Mouse (Mus musculus) intestine, embryonic 14.5 days (tissue): Measurements from ENCODE around the gene Arhgap6. TPM values are rescaled to one million over a fixed set of nuclear protein-coding genes. Genes with fewer than 3 reads are reported as not detected.

Source experiments
- ATAC-seq: fragments of 200-750 bp; cut with Nextera tagmentation; replicated peaks from 2 replicates; pipeline ENCODE4 v1.8.0; 2017; ENCODE audit warnings: low read depth, moderate number of reproducible peaks, moderate TSS enrichment, moderate library complexity; ENCODE audit not compliant: low FRiP score, low TSS enrichment
- DNase-seq: peaks from one replicate; pipeline ENCODE4 v3.0.0-alpha.2; 2018; ENCODE audit warnings: low spot score
- H3K27ac ChIP-seq: fragments of 300-500 bp; sonication (generic); 2 replicates; pipeline ENCODE4 v1.5.1; 2014; ENCODE audit warnings: low read depth, mild to moderate bottlenecking, control low read depth
- H3K27me3 ChIP-seq: fragments of 300-500 bp; sonication (generic); replicated peaks from 2 replicates; pipeline ENCODE4 v1.6.1; 2014; ENCODE audit warnings: low read length, control low read depth; ENCODE audit not compliant: control insufficient read depth, insufficient read depth
- H3K36me3 ChIP-seq: fragments of 300-500 bp; sonication (generic); 2 replicates; pipeline ENCODE4 v1.6.1; 2014; ENCODE audit warnings: low read length, control low read depth; ENCODE audit not compliant: control insufficient read depth, insufficient read depth
- H3K4me1 ChIP-seq: fragments of 300-500 bp; sonication (generic); replicated peaks from 2 replicates; pipeline ENCODE4 v1.6.1; 2014; ENCODE audit warnings: low read length, control low read depth, mixed read lengths; ENCODE audit not compliant: control insufficient read depth, insufficient read depth
- H3K4me2 ChIP-seq: fragments of 300-500 bp; sonication (generic); 2 replicates; pipeline ENCODE4 v1.6.1; 2014; ENCODE audit warnings: low read length
- H3K4me3 ChIP-seq: fragments of 300-500 bp; sonication (generic); 2 replicates; pipeline ENCODE4 v1.5.1; 2014; ENCODE audit warnings: low read depth, low read length, control low read depth, mixed read lengths
- H3K9ac ChIP-seq: fragments of 300-500 bp; sonication (generic); 2 replicates; pipeline ENCODE4 v1.6.1; 2014; ENCODE audit warnings: mild to moderate bottlenecking, low read length
- H3K9me3 ChIP-seq: fragments of 300-500 bp; sonication (generic); 2 replicates; pipeline ENCODE4 v1.6.1; 2016; ENCODE audit warnings: low read length, control low read depth; ENCODE audit not compliant: control insufficient read depth
- WGBS: fragments of 180-500 bp; shearing (Covaris S2); extraction: QIAGEN DNeasy Blood & Tissue Kit; methylation state at CpG from one replicate; pipeline ENCODE4 v1.1.7; 2014; 5-methylcytosine and 5-hydroxymethylcytosine counted together
- polyA plus RNA-seq: library from polyadenylated mRNA; unstranded; fragments of >200 nt; fragmentation: Nextera tagmentation; extraction: Ambion mirVana; gene quantifications from 2 replicates; pipeline ENCODE4 v1.2.1, GENCODE M21; 2014

The Arhgap6 gene
- polyA plus RNA-seq, 1 experiment from 2014 or later = 8.1 TPM

DNA sequence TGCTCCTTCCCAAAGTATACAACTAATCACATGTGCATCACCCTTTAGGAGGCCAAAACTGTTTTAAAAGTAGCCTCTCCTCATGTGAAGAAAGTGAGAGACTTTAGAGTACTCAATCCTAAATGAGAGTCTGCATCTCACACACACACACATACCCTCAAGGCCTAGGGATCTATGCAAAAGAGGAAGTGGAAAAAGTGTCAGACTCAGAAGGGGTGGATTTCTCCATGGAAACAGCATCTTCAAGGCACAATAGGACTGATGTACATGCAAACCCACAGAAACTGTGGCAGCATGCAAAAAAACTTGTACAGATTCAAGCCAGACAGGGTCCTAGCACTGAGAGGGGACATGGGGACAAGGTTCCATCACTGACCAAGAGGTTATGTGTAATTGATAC, 53.2 kb downstream of the Arhgap6 start:
- Histone ChIP-seq H3K4me3 (no peak overlapping the region), H3K36me3 (no peaks in the 10 kb centered on the region), H3K4me1 (no peaks in the 10 kb centered on the region), H3K27ac (no peak overlapping the region), H3K9ac (no peak overlapping the region), H3K4me2 (no peak overlapping the region), H3K27me3 (0 out of 2 replicates have a peak, but pooled peaks cover 3% of the 10 kb centered on the region), H3K9me3 (no peaks in the 10 kb centered on the region)
- DNase-seq = no peak
- ATAC-seq = no peak

DNA sequence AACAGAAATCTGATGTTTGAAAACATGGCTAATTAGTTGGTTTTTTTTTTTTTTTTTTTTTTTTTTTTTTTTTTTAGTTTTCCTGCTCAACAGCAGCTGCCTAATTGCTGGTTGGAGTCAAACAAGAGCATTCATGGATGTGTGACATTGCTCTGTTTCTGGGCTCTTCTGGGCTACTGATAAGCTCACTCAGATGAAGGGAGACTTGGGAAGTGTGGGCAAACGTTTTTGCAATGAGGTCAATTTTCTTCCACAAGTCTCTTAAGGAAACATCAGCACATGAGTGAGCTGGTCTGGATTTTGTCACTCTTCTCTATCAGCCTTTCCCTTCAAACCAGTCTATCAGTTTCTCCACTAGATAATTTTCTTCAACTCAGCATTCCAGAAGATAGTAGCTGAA, 79.8 kb downstream of the Arhgap6 start:
- Histone ChIP-seq H3K4me3 (no peak overlapping the region), H3K9ac (no peak overlapping the region), H3K36me3 (no peaks in the 10 kb centered on the region), H3K4me2 (no peak overlapping the region), H3K27me3 (no peaks in the 10 kb centered on the region), H3K4me1 (no peaks in the 10 kb centered on the region), H3K9me3 (no peaks in the 10 kb centered on the region), H3K27ac (no peak overlapping the region)
- DNase-seq (no peak), ATAC-seq (no peak)
- 33% methylated on average over 1 of the region's 1 CpGs for WGBS

DNA sequence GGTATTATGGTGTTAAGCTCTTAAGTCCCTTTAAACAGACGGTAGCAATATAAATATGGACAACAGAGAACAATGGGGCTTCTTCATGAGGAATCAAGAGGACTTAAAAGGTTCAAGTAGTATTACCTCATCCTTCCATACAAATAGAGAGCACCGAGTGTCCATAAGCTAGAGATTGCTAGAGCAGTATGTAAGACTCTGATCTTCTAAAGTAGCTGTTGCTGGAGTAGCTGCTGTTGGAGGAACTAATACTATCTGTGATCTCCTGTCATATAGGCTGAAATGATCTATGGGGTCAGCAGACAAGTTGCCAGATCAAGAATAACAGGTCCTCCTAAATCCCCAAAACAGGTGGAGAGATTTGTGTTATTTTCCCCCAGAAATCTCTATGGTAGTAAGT, 108.7 kb downstream of the Arhgap6 start:
- Histone ChIP-seq H3K9ac (no peak overlapping the region), H3K4me2 (no peak overlapping the region), H3K27me3 (0 out of 2 replicates have a peak, but pooled peaks cover 3% of the 10 kb centered on the region), H3K9me3 (no peaks in the 10 kb centered on the region), H3K4me1 (no peaks in the 10 kb centered on the region), H3K27ac (no peak overlapping the region), H3K36me3 (no peaks in the 10 kb centered on the region), H3K4me3 (no peak overlapping the region)
- ATAC-seq (no peak), DNase-seq (no peak)
- WGBS = 86% methylated on average over 2 of the region's 2 CpGs

DNA sequence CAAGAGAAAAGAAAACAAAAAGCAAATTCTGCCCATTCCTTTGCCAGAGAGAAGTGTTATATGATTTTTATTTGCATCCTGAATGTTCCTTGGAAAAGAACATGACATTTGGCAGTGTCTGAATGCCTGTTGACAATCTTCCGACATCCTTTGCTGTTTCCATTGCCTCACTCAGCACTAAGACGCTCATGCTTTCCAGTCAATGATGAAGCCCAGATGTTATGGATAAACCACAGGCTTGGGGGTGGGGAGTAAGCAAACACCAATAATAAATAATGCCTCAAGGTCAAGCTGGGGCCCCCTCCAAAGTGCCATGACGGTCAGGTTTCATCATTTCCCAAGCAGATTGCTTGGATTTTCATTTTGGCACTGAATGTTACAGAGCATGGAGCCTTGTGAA, 109.2 kb downstream of the Arhgap6 start:
- Histone ChIP-seq H3K9me3 (no peaks in the 10 kb centered on the region), H3K36me3 (no peaks in the 10 kb centered on the region), H3K9ac (no peak overlapping the region), H3K4me3 (no peak overlapping the region), H3K4me2 (no peak overlapping the region), H3K27me3 (0 out of 2 replicates have a peak, but pooled peaks cover 3% of the 10 kb centered on the region), H3K27ac (no peak overlapping the region), H3K4me1 (no peaks in the 10 kb centered on the region)
- WGBS = 66% methylated on average over 3 of the region's 3 CpGs
- no peak for DNase-seq
- no peak for ATAC-seq

DNA sequence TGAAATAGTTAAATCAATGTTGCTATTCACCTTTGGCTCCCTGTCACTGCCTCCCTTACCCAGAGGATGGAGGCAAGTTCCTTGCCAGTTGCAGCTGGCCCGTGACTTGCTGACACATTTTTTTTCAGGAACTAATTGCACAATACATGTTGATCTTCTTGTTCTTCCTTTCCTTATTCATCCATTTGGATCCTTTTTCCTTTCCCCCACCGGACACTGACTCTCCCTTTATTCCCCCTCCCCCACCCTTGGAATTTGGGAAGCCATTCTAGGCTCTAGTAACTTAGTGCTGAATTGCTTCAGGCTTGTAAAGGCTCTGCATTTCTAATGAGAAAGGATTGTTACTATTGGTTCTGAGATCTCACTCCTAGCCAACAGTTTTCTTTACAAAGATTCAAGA, 112.7 kb downstream of the Arhgap6 start:
- 48% methylated on average over 2 of the region's 2 CpGs for WGBS
- no peaks in the 10 kb centered on the region for H3K36me3 ChIP-seq
- no peak overlapping the region for H3K27ac ChIP-seq
- ATAC-seq = no peak
- no peak for DNase-seq
- no peaks in the 10 kb centered on the region for H3K9me3 ChIP-seq
- H3K27me3 ChIP-seq = 0 out of 2 replicates have a peak, but pooled peaks cover 3% of the 10 kb centered on the region
- H3K4me1 ChIP-seq = no peaks in the 10 kb centered on the region
- H3K4me2 ChIP-seq = no peak overlapping the region
- no peak overlapping the region for H3K4me3 ChIP-seq
- no peak overlapping the region for H3K9ac ChIP-seq

DNA sequence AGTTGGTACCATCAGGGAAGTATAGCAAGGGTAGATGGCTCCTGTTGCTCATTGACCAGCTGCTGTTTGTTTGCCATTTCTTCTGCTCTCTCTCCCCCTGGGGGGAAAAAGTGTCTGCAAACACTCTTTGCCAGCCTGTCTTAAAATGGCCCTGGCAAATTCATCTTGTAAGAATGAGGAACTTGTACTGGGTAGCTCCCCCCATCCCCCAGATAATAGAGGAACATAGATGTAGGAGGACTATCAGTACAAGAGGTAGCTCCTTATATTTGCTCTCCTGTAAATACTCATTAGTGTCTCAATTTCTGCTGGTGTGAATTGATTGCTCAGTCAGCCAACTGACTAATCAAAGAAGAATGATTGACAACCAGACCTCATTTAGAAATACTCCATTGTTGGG, 118.6 kb downstream of the Arhgap6 start:
- Histone ChIP-seq H3K27ac (no peak overlapping the region), H3K9ac (no peak overlapping the region), H3K4me1 (no peaks in the 10 kb centered on the region), H3K4me2 (no peak overlapping the region), H3K4me3 (no peak overlapping the region), H3K9me3 (no peaks in the 10 kb centered on the region), H3K27me3 (0 out of 2 replicates have a peak, but pooled peaks cover 3% of the 10 kb centered on the region), H3K36me3 (no peaks in the 10 kb centered on the region)
- DNase-seq = no peak
- no peak for ATAC-seq

GRCm38 (mm10) chrX:168920942-168921341, 126.0 kb downstream of the Arhgap6 start:
- Histone ChIP-seq H3K4me3 (no peak overlapping the region), H3K4me1 (no peaks in the 10 kb centered on the region), H3K9ac (no peak overlapping the region), H3K27me3 (0 out of 2 replicates have a peak, but pooled peaks cover 4% of the 10 kb centered on the region), H3K9me3 (no peaks in the 10 kb centered on the region), H3K4me2 (no peak overlapping the region), H3K27ac (no peak overlapping the region), H3K36me3 (no peaks in the 10 kb centered on the region)
- no peak for ATAC-seq
- 74% methylated on average over 2 of the region's 2 CpGs for WGBS
- DNase-seq = no peak

DNA sequence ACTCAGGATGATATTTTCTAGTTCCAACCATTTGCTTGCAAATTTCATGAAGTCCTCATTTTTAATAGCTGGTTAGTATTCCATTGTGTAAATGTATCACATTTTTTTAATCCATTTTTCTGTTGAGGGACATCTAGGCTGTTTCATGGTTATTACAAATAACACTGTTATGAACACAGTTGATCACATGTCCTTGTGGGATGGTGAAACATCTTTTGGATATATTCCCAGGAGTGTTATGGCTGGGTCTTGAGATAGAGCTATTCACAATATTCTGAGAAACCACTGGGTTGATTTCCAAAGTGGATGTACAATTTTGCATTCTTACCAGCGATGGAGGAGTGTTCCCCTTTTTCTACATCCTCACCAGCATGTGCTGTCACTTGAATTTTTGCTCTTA, 137.5 kb downstream of the Arhgap6 start:
- WGBS = 65% methylated on average over 1 of the region's 1 CpGs

GRCm38 (mm10) chrX:168935447-168935846, 140.5 kb downstream of the Arhgap6 start:
- no peak overlapping the region for H3K4me3 ChIP-seq
- H3K4me1 ChIP-seq = no peaks in the 10 kb centered on the region
- H3K27ac ChIP-seq = no peak overlapping the region
- ATAC-seq = no peak
- no peaks in the 10 kb centered on the region for H3K9me3 ChIP-seq
- H3K9ac ChIP-seq = no peak overlapping the region
- no peak overlapping the region for H3K4me2 ChIP-seq
- WGBS = 9% methylated on average over 3 of the region's 3 CpGs
- no peaks in the 10 kb centered on the region for H3K36me3 ChIP-seq
- no peak for DNase-seq
- H3K27me3 ChIP-seq = 0 out of 2 replicates have a peak, but pooled peaks cover 3% of the 10 kb centered on the region

More for the DNA sequence above, 137.5 kb downstream of the Arhgap6 start:
- Histone ChIP-seq H3K9me3 (no peaks in the 10 kb centered on the region), H3K36me3 (no peaks in the 10 kb centered on the region), H3K27me3 (0 out of 2 replicates have a peak, but pooled peaks cover 3% of the 10 kb centered on the region), H3K4me1 (no peaks in the 10 kb centered on the region), H3K4me2 (no peak overlapping the region), H3K27ac (no peak overlapping the region), H3K4me3 (no peak overlapping the region), H3K9ac (no peak overlapping the region)
- no peak for ATAC-seq
- no peak for DNase-seq
